Mouse (Mus musculus): ENCODE measurements around the gene 4930438A08Rik.

The 4930438A08Rik gene

GRCm38 (mm10) chr11:58322824-58323569 lies 48.4 kb downstream of the 4930438A08Rik start:
- peak; percentile 96 for ATAC-seq (ENCODE audit: insufficient number of reproducible peaks, low FRiP score, low TSS enrichment)

- no peak for ATAC-seq (ENCODE audit: insufficient number of reproducible peaks, low FRiP score, low TSS enrichment)
Measured at GRCm38 (mm10) chr11:58323570-58324340, 49.2 kb downstream of the 4930438A08Rik start.

- ATAC-seq (ENCODE audit: insufficient number of reproducible peaks, low FRiP score, low TSS enrichment) = no peak
Measured at GRCm38 (mm10) chr11:58324614-58325229, 50.1 kb downstream of the 4930438A08Rik start.

GRCm38 (mm10) chr11:58326781-58327180 lies 52.2 kb downstream of the 4930438A08Rik start:
- no peak for ATAC-seq (ENCODE audit: insufficient number of reproducible peaks, low FRiP score, low TSS enrichment)

- ATAC-seq (ENCODE audit: insufficient number of reproducible peaks, low FRiP score, low TSS enrichment) = peak; percentile 16; the same call in 1 of the 2 replicates
Measured at GRCm38 (mm10) chr11:58329906-58330275, 55.3 kb downstream of the 4930438A08Rik start.

- ATAC-seq (ENCODE audit: insufficient number of reproducible peaks, low FRiP score, low TSS enrichment) = peak; percentile 92
Measured at GRCm38 (mm10) chr11:58330276-58331148, 55.9 kb downstream of the 4930438A08Rik start, which contains the start of the genes Zfp672 and Sh3bp5l. Gene Zfp672, minus strand, starts transcription at chr11:58330339. Gene Sh3bp5l, plus strand, starts transcription at chr11:58330724.

- ATAC-seq (ENCODE audit: insufficient number of reproducible peaks, low FRiP score, low TSS enrichment) = 0 out of 2 replicates have a peak, but pooled peaks have one; percentile 14
Measured at GRCm38 (mm10) chr11:58331149-58331495, 56.5 kb downstream of the 4930438A08Rik start.

- ATAC-seq (ENCODE audit: insufficient number of reproducible peaks, low FRiP score, low TSS enrichment) = no peak
Measured at GRCm38 (mm10) chr11:58331546-58331945, 56.9 kb downstream of the 4930438A08Rik start.

- no peak for ATAC-seq (ENCODE audit: insufficient number of reproducible peaks, low FRiP score, low TSS enrichment)
Measured at GRCm38 (mm10) chr11:58334746-58335145, 60.1 kb downstream of the 4930438A08Rik start.

Measured in cerebellum, adult (tissue).